ENCODE assay signal across 9 mouse cellular contexts in the genomic region with DNA sequence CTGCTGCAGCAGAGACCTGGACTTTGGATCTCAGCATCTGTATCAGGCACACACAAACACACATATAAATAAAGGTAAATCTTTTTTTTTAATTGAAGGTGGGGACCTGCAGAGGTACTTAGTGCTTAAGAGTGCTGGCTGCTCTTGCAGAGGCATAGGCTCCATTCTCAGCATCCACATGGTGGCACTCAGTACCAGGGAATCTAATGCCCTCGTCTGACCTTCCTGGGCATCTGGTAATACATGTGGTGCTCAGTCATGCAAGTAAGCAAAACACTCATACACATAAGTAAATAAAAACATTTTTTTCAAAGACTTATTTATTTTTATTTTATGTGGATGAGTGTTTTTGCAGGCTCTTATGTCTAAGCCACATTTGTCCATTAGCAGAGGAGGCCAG. TPM values are rescaled to one million over a fixed set of nuclear protein-coding genes. Genes with fewer than 3 reads are reported as not detected.
DNase-seq lines count a peak whose midpoint lies in the region; ATAC-seq and TF ChIP-seq lines count a peak whose summit lies in the region.
"Had no signal": no experiment of that assay in that cellular context is flagged by ENCODE, and none has a peak within 500 bp of the region (broad histone marks: within the 10 kb centered on the region; RNA-seq: fewer than 3 reads in every experiment).

No protein-coding gene starts in this region.

- no peak overlapping the region for H3K4me3 ChIP-seq in bone marrow, adult 2 months (replicated peaks; ENCODE audit: control insufficient read depth, low read depth, low read length)
- H3K4me3 ChIP-seq: forebrain, embryonic 12.5 days had no signal

- ATAC-seq in cerebellum, adult (ENCODE audit: insufficient number of reproducible peaks, low FRiP score, low TSS enrichment), result no peak

- intact Hi-C loops in left cerebral cortex, postnatal 4 days (cut with DNase I), result no loop called here

- peak; percentile 45 for DNase-seq in kidney, adult 11 months
- no peak for DNase-seq in kidney, postnatal 4 days
- DNase-seq in B cell, adult 2 months, result peak; percentile 54 to 59
- DNase-seq in lung, postnatal 14 days, result peak; percentile 42
- DNase-seq in left cerebral cortex, postnatal 4 days, result no peak
- DNase-seq in cerebellum, postnatal 10 days, result no peak

- no peak overlapping the region for H3K27ac ChIP-seq in bone marrow, adult 2 months (ENCODE audit: control insufficient read depth, insufficient read depth, low read depth, low read length, poor library complexity)
- H3K27ac ChIP-seq: forebrain, embryonic 12.5 days had no signal

- no peak for TF ChIP-seq POLR2A in bone marrow, adult 2 months (IDR thresholded peaks at IDR 0.05; ENCODE audit: borderline replicate concordance, control insufficient read depth, low read depth, low read length)

- peaks cover 4% of the 10 kb centered on the region for H3K4me1 ChIP-seq in bone marrow, adult 2 months (ENCODE audit: control insufficient read depth, insufficient read depth, low read length)

- peak; percentile 54 for TF ChIP-seq CTCF in bone marrow, adult 2 months (IDR thresholded peaks at IDR 0.05; ENCODE audit: control insufficient read depth, insufficient read depth, low read length)

- WGBS in bone marrow, adult 2 months, result 33% methylated on average over 1 of the region's 1 CpGs

RNA-seq across cellular contexts. Expression of gene Kmt2e, which starts 49.1 kb away (rescaled TPM):
- 24.6 and 68.7 TPM in 2 replicates for polyA plus RNA-seq in bone marrow, adult 2 months (2011; ENCODE audit: insufficient read depth, insufficient read length, low replicate concordance, missing spikeins)
- 100 to 1,000 TPM; 150 to 156 TPM for total RNA-seq in left cerebral cortex, postnatal 4 days (2021)

Comparison
In these comparisons a context has a peak if more than half of its experiments do, and no peak if none do; other contexts are left out.
1. DNase-seq: peak in kidney, adult 11 months (single experiment), B cell, adult 2 months (2 of 2) and lung, postnatal 14 days (single experiment); none in kidney, postnatal 4 days (0 of 2), left cerebral cortex, postnatal 4 days (single experiment) and cerebellum, postnatal 10 days (0 of 2).